Mouse (Mus musculus) c-Kit-positive CD71-positive TER-119-positive erythroid progenitor cells, embryonic 14.5 days (primary cell): ENCODE results near the gene Olfr686.

ENCODE experiments used
- DNase-seq: peaks from one replicate; pipeline ENCODE4 v3.0.0-alpha.2; 2013; ENCODE audit warnings: low spot score

Gene Olfr686

DNA sequence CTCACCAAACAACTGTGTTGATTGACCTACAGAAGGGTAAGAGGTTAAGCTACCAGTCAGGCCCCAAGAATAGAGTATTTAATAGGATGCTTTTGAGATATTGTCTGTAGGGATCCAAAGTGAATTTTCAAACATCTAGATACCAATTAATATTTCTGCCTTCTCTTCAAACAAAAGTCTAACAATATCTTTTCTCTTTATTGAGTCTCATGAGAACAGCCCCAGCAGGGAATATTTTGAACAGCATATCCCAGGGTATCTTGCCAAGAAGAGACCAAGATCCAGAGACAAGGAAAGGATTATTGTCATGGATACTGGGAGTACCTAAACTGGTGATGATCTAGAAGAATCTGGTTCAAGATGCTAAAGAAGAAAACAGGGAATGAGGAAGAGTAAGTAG, at the start of gene Olfr686:
Gene Olfr686, minus strand, starts transcription at position 101 of the 400 bp plus-strand sequence.
- no peak for DNase-seq

DNA sequence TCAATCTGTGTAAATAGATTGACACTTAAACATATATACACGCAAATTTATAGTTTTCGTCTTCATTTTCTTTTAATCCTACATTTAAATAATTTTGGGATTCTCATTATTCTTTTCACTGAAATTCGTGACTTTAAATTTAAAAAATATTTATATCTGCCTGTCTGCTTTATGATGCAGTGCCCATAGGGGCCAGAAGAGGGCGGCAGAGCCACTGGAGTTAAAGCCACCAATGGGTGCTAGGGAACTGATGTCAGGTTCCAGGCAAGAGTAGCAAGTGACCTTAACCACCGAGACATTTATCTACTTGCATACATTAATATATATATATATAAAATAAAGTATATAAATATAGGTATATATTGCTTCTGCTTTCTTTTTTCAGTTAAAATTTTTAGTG, 49.4 kb upstream of the Olfr686 start:
- DNase-seq, result peak; percentile 16

DNA sequence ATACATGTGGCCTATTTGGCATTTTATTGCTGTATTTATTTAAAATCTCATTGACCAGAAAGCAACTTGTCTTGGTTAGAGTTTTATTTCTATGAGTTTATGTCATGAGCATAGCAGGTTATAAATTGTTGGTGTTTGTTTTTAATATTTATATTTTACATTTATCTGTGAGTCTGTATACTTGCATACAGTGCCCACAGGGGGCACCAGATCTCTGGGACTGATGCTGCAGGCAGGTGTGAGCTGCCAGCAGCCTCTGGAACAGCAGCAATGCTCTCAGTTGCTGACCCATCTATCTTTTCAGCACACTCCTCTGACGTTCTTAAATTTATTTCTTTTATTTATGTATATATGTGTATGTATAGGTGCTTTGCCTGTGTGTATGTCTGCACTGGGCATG, 40.9 kb upstream of the Olfr686 start:
- DNase-seq, result no peak

- no peak for DNase-seq
Observed at GRCm38 (mm10) chr7:105247671-105248070, 40.4 kb upstream of the Olfr686 start.

- no peak for DNase-seq
Observed at GRCm38 (mm10) chr7:105229386-105229785, 22.1 kb upstream of the Olfr686 start.

DNA sequence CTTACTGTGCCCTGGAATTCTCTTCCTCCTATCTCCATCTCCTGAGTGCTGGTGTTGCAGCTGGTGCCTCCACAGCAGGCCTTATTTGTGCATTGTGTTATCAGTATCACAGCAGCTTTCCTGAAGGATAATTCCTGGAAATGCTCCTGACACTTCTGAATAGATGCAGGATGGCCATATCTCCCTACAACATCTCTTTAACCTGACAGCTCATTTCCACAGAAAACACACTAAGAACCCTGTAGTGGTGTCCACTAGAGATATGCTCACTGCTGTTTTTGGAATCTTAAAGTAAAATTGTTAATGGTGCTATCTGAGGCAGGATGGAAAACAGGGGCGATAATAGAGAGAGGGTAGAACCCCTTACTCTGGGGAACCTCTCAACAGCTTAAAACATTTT, 20.9 kb upstream of the Olfr686 start:
- no peak for DNase-seq

DNA sequence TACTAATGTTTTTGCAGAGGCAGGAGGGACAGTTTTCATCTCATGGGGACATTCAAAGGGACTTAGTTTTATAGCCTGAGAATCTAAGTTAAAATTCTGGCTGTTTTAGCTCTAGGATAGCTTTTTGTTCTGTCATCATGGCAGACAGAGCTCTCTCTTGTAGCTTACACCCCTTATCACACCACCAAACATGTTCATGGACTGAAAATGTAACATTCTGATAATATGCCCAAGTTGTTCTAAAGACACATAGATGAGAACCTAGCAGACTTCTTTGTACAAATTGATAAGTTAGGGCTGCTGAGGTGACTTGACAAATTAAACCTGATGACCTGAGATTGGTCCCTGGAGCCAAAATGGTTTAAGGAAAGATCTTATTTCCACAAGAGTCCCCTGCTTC, 19.4 kb upstream of the Olfr686 start:
- DNase-seq, result no peak

- no peak for DNase-seq
Observed at GRCm38 (mm10) chr7:105226072-105226471, 18.8 kb upstream of the Olfr686 start.

GRCm38 (mm10) chr7:105218281-105218680, 11.0 kb upstream of the Olfr686 start:
- no peak for DNase-seq

- DNase-seq, result no peak
Observed at GRCm38 (mm10) chr7:105214761-105215160, 7.5 kb upstream of the Olfr686 start.

DNA sequence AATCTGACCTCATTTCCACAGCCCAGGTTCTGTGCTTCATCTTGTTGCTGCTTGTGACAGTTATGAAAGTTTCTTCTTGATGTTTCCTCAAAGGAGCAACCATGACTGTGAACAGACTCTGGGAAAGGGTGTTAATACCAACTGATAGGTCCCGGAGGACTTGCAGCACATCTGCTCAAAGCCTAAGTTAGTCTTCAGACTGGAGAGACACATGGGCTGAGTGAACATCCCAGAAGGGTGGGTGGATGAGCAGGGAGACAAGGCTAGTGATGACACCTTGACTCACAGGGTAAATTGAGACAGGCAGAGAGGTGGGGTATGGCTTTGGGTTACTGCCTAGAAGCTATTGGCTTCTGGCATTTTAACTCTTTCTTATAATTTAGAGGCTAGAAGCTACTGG, 21.4 kb downstream of the Olfr686 start, which contains the start of gene Olfr685:
Gene Olfr685, minus strand, starts transcription at position 101 of the 400 bp plus-strand sequence.
- no peak for DNase-seq

GRCm38 (mm10) chr7:105170773-105171172, 36.5 kb downstream of the Olfr686 start:
- DNase-seq, result no peak

GRCm38 (mm10) chr7:105163553-105163952, 43.7 kb downstream of the Olfr686 start, which contains the start of gene Olfr684:
Gene Olfr684, minus strand, starts transcription at chr7:105163653.
- no peak for DNase-seq
